Mouse (Mus musculus): ENCODE measurements around the gene Ints11. TPM values are rescaled to one million over a fixed set of nuclear protein-coding genes. Genes with fewer than 3 reads are reported as not detected.

Ints11 gene
- 70.9 and 81.0 TPM in 2 replicates for polyA plus RNA-seq (2015; fragmentation: Nextera tagmentation; extraction: Ambion mirVana)

DNA sequence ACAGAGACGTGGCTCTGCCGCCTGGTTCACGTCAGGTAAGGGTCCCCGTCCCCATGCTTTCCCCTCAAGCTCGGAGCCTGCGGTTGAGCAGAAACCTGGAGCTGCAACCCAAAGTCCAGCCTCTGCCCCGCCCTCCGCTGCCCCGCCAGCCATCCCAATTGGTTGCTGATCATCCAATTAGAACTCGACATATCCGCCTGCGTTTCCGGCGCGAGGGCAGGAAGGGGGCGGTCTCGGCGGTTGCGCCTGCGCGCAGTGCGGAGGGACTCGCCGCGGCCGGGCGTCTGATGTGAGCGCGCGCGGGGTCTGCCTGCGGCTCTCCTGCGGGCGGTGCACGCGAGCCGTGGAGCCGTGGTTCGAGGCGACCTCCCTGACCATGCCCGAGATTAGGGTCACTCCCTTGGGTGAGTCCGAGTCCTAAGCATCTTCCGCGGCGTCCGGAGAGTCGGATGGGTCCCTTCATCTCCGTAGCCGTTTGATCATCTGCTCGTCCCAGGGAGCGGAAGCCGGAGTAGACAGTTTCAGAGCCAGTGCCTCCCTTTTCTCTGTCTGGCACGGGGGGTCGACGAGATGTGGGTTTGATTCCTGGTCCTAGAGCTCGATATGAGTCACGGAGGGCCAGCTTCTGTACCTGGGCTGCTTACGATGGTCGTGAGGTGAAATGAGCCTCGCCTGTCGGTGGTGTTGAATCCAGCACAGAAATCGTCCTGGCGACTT lies at the start of gene Ints11, which contains the start of gene Cptp:
Gene Ints11, plus strand, starts transcription at position 230 of the 717 bp plus-strand sequence.
Gene Cptp, minus strand, starts transcription at position 124 of the 717 bp plus-strand sequence.
- Histone ChIP-seq H3K4me1 (peaks cover 27% of the 10 kb centered on the region), H3K36me3 (peaks cover 58% of the 10 kb centered on the region), H3K9me3 (no peaks in the 10 kb centered on the region), H3K27me3 (no peaks in the 10 kb centered on the region), H3K4me3 (peak within 1 kb of the TSS; percentile 79), H3K27ac (peak within 1 kb of the TSS; percentile 51), H3K9ac (peak within 1 kb of the TSS; percentile 79), H3K4me2 (peak within 1 kb of the TSS; percentile 98)
- WGBS = under 1% methylated on average over 62 of the region's 63 CpGs
- peak; percentile 88 for ATAC-seq (ENCODE audit: insufficient number of reproducible peaks, insufficient read depth, low FRiP score, low TSS enrichment, low read depth)

DNA sequence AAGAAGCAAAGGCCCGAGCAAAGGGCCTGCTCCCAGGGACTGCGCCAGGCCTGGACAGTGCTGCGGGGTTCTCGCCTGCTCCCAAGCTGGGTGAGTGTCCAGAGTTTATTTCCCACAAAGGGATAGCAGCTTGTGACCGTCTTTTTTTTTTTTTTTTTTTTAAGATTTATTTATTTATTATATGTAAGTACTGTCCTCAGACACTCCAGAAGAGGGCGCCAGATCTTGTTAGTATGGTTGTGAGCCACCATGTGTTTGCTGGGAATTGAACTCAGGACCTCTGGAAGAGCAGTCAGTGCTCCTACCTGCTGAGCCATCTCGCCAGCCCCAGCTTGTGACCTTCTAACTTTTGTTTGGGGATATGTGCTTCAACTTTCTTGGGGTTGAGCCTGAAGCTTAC lies 48.3 kb upstream of the Ints11 start:
- 79% methylated on average over 7 of the region's 7 CpGs for WGBS
- Histone ChIP-seq H3K36me3 (peaks cover 94% of the 10 kb centered on the region), H3K4me1 (0 out of 2 replicates have a peak, but pooled peaks cover 2% of the 10 kb centered on the region), H3K27me3 (no peaks in the 10 kb centered on the region), H3K9ac (no peak overlapping the region), H3K9me3 (no peaks in the 10 kb centered on the region), H3K4me2 (no peak overlapping the region), H3K4me3 (no peak overlapping the region), H3K27ac (no peak overlapping the region)
- no peak for ATAC-seq (ENCODE audit: insufficient number of reproducible peaks, insufficient read depth, low FRiP score, low TSS enrichment, low read depth)

DNA sequence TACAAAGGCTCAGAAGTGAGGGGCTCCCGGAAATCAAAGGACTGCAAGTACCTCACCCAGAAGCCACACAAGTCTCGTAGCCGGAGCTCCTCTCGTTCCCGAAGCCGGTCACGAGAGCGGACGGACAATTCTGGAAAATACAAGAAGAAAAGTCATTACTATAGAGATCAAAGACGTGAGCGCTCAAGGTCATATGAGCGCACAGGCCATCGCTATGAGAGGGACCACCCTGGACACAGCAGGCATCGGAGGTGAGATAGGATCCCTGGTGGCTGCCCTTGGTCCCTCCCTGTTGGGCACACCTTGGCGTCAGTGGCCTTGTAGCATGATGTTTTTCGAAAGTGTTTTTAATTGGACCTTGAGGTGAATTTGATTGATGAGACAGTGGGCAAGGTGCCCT lies 45.9 kb upstream of the Ints11 start:
- Histone ChIP-seq H3K36me3 (peaks cover 87% of the 10 kb centered on the region), H3K4me2 (no peak overlapping the region), H3K27ac (no peak overlapping the region), H3K27me3 (no peaks in the 10 kb centered on the region), H3K9ac (no peak overlapping the region), H3K4me3 (no peak overlapping the region), H3K9me3 (no peaks in the 10 kb centered on the region), H3K4me1 (no peaks in the 10 kb centered on the region)
- ATAC-seq (ENCODE audit: insufficient number of reproducible peaks, insufficient read depth, low FRiP score, low TSS enrichment, low read depth) = 0 out of 2 replicates have a peak, but pooled peaks have one; percentile 26
- WGBS = 95% methylated on average over 16 of the region's 16 CpGs

GRCm38 (mm10) chr4:155829866-155830265 lies 39.5 kb upstream of the Ints11 start:
- H3K36me3 ChIP-seq = peaks cover 34% of the 10 kb centered on the region

GRCm38 (mm10) chr4:155830596-155830995 lies 38.8 kb upstream of the Ints11 start:
- H3K9ac ChIP-seq = peak overlapping the region; percentile 85; the same call in 1 of the 2 replicates
- peaks cover 27% of the 10 kb centered on the region for H3K36me3 ChIP-seq
- peaks cover 25% of the 10 kb centered on the region for H3K4me1 ChIP-seq
- no peak for ATAC-seq (ENCODE audit: insufficient number of reproducible peaks, insufficient read depth, low FRiP score, low TSS enrichment, low read depth)
- H3K27ac ChIP-seq = peak overlapping the region; percentile 13; the same call in 1 of the 2 replicates
- no peaks in the 10 kb centered on the region for H3K27me3 ChIP-seq
- 57% methylated on average over 8 of the region's 8 CpGs for whole genome bisulfite sequencing
- H3K4me2 ChIP-seq = peak overlapping the region; percentile 89
- no peaks in the 10 kb centered on the region for H3K9me3 ChIP-seq
- H3K4me3 ChIP-seq = peak overlapping the region; percentile 76

More at GRCm38 (mm10) chr4:155829866-155830265, 39.5 kb upstream of the Ints11 start:
- no peak overlapping the region for H3K9ac ChIP-seq
- H3K9me3 ChIP-seq = no peaks in the 10 kb centered on the region
- no peaks in the 10 kb centered on the region for H3K27me3 ChIP-seq
- H3K4me2 ChIP-seq = no peak overlapping the region
- no peak overlapping the region for H3K4me3 ChIP-seq
- H3K4me1 ChIP-seq = peaks cover 25% of the 10 kb centered on the region
- whole genome bisulfite sequencing = 91% methylated on average over 4 of the region's 4 CpGs
- H3K27ac ChIP-seq = no peak overlapping the region
- no peak for ATAC-seq (ENCODE audit: insufficient number of reproducible peaks, insufficient read depth, low FRiP score, low TSS enrichment, low read depth)

DNA sequence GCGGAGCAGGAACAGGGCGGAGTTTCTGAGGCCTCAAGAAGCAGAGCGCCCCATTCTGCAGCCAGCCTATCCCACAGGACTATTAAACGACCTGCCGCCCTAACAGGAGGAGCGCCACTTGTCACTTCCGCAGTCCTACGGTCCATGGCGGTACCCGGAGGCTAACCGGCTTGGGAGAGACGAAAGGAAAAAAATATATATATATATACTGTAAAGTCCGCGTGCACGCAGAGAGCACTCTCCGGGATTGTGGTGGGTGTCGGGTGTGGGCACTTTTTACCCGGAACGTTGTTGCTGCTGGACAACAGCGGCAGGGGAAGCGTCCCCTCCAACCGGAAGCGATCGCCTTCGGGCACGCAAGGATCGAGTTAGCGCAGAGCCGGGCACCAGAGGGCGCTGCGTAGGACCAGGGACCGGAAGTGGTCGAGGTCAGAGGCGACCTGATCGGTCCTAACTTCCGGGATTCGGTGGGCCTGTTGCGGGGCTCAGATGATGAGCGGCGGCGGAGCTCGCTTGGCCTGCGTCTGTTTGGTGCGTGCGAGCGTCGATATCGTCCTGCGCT lies 38.1 kb upstream of the Ints11 start, which contains the start of gene Aurkaip1:
Gene Aurkaip1, plus strand, starts transcription at position 68 of the 562 bp plus-strand sequence.
- peak within 1 kb of the TSS; percentile 85 for H3K9ac ChIP-seq
- peak within 1 kb of the TSS; percentile 87 for H3K27ac ChIP-seq
- peak within 1 kb of the TSS; percentile 89 for H3K4me2 ChIP-seq
- peak within 1 kb of the TSS; percentile 76 for H3K4me3 ChIP-seq
- H3K4me1 ChIP-seq = peaks cover 25% of the 10 kb centered on the region
- no peaks in the 10 kb centered on the region for H3K27me3 ChIP-seq
- H3K36me3 ChIP-seq = peaks cover 23% of the 10 kb centered on the region
- ATAC-seq (ENCODE audit: insufficient number of reproducible peaks, insufficient read depth, low FRiP score, low TSS enrichment, low read depth) = peak; percentile 85
- WGBS = under 1% methylated on average over 49 of the region's 49 CpGs
- no peaks in the 10 kb centered on the region for H3K9me3 ChIP-seq

GRCm38 (mm10) chr4:155831831-155832230 lies 37.5 kb upstream of the Ints11 start:
- peaks cover 21% of the 10 kb centered on the region for H3K36me3 ChIP-seq
- under 1% methylated on average over 25 of the region's 25 CpGs for WGBS
- H3K27ac ChIP-seq = peak overlapping the region; percentile 87
- peak overlapping the region; percentile 76 for H3K4me3 ChIP-seq
- no peaks in the 10 kb centered on the region for H3K27me3 ChIP-seq
- peak overlapping the region; percentile 85 for H3K9ac ChIP-seq
- H3K4me2 ChIP-seq = peak overlapping the region; percentile 89
- H3K9me3 ChIP-seq = no peaks in the 10 kb centered on the region
- H3K4me1 ChIP-seq = peaks cover 25% of the 10 kb centered on the region
- no peak for ATAC-seq (ENCODE audit: insufficient number of reproducible peaks, insufficient read depth, low FRiP score, low TSS enrichment, low read depth)

- H3K9me3 ChIP-seq = no peaks in the 10 kb centered on the region
- H3K4me2 ChIP-seq = peak overlapping the region; percentile 89
- 58% methylated on average over 10 of the region's 10 CpGs for WGBS
- peak overlapping the region; percentile 87 for H3K27ac ChIP-seq
- H3K4me3 ChIP-seq = peak overlapping the region; percentile 76
- H3K9ac ChIP-seq = peak overlapping the region; percentile 85
- H3K36me3 ChIP-seq = peaks cover 17% of the 10 kb centered on the region
- H3K27me3 ChIP-seq = no peaks in the 10 kb centered on the region
- H3K4me1 ChIP-seq = peaks cover 25% of the 10 kb centered on the region
- ATAC-seq (ENCODE audit: insufficient number of reproducible peaks, insufficient read depth, low FRiP score, low TSS enrichment, low read depth) = no peak
These were observed 37.0 kb upstream of the Ints11 start for GRCm38 (mm10) chr4:155832321-155832720.

DNA sequence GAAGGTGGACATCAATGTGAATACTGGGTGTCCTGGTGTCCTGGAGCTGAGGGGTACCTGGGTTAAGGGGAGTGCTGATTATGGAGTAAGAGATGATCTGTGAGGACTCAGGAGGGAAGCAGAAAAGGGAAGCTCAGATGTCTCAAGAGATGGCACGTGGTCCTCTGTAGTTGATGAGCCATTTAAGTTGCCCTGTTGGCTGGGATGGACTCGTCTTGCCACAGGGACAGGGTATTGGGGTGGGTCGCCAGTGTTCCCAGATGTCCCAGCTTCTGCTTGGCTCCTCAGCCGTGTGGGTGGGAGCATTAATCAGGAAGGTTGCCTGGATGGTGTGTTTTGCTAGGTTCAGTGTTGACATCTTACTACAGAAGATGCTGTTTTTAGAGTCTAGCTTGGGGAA lies 36.1 kb upstream of the Ints11 start:
- H3K4me1 ChIP-seq = peaks cover 30% of the 10 kb centered on the region
- H3K27me3 ChIP-seq = no peaks in the 10 kb centered on the region
- H3K9ac ChIP-seq = no peak overlapping the region
- H3K4me3 ChIP-seq = no peak overlapping the region
- no peaks in the 10 kb centered on the region for H3K9me3 ChIP-seq
- no peak overlapping the region; the same call in 1 of the 2 replicates for H3K4me2 ChIP-seq
- H3K27ac ChIP-seq = no peak overlapping the region; the same call in 1 of the 2 replicates
- 87% methylated on average over 4 of the region's 4 CpGs for WGBS
- peaks cover 9% of the 10 kb centered on the region; the same call in 1 of the 2 replicates for H3K36me3 ChIP-seq
- no peak for ATAC-seq (ENCODE audit: insufficient number of reproducible peaks, insufficient read depth, low FRiP score, low TSS enrichment, low read depth)

- Histone ChIP-seq H3K9ac (no peak overlapping the region), H3K4me3 (no peak overlapping the region), H3K4me2 (peak overlapping the region; percentile 20; the same call in 1 of the 2 replicates), H3K9me3 (no peaks in the 10 kb centered on the region), H3K36me3 (peaks cover 9% of the 10 kb centered on the region; the same call in 1 of the 2 replicates), H3K4me1 (peaks cover 34% of the 10 kb centered on the region), H3K27me3 (no peaks in the 10 kb centered on the region), H3K27ac (peak overlapping the region; percentile 60)
- ATAC-seq (ENCODE audit: insufficient number of reproducible peaks, insufficient read depth, low FRiP score, low TSS enrichment, low read depth) = no peak
- 39% methylated on average over 2 of the region's 2 CpGs for WGBS
These were observed 35.5 kb upstream of the Ints11 start for GRCm38 (mm10) chr4:155833836-155834235.

GRCm38 (mm10) chr4:155837404-155838010 lies 31.8 kb upstream of the Ints11 start:
- Histone ChIP-seq H3K27ac (peak overlapping the region; percentile 86), H3K4me1 (peaks cover 56% of the 10 kb centered on the region), H3K9ac (no peak overlapping the region), H3K36me3 (peaks cover 15% of the 10 kb centered on the region), H3K4me3 (no peak overlapping the region), H3K9me3 (no peaks in the 10 kb centered on the region), H3K4me2 (peak overlapping the region; percentile 14; the same call in 1 of the 2 replicates), H3K27me3 (peaks cover 6% of the 10 kb centered on the region; the same call in 1 of the 2 replicates)
- ATAC-seq (ENCODE audit: insufficient number of reproducible peaks, insufficient read depth, low FRiP score, low TSS enrichment, low read depth) = no peak
- 74% methylated on average over 11 of the region's 11 CpGs for WGBS
